Mouse (Mus musculus): ENCODE data around the gene Pkn3. TPM values are rescaled to one million over a fixed set of nuclear protein-coding genes. Genes with fewer than 3 reads are reported as not detected.
"Not testable (repeated sequence)": the region's sequence is repeated elsewhere in the genome, so short reads cannot be mapped to it uniquely, and the experiment has no call there.

Pkn3 gene
- polyA plus RNA-seq, 1 experiment from 2014 or later: 10.8 TPM

DNA sequence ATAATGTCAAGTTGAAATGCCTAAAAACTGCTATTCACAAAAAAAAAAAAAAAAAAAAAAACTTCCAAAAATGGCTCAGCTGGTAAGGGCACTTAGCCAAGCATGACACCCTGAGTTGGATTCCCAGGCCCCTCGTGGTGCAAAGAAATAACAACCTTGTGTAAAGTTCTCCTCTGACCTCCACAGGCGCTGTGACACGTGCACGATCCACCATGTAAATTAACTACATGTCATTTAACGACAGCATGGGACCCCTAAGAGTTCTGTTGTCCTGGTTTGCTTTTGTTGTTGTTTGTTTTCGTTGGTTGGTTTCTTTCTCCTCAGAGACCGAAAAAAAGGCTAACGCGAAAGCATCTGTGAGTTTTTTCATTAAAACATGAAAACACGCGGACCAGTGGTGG is 29.4 kb upstream of the Pkn3 start:
- ATAC-seq: no peak
- 56% methylated on average over 11 of the region's 11 CpGs for WGBS
- peak overlapping the region; percentile 64 for H3K4me2 ChIP-seq (ENCODE audit: low read depth, low read length)
- no peaks in the 10 kb centered on the region for H3K9me3 ChIP-seq (ENCODE audit: control insufficient read depth, low read length)
- H3K27me3 ChIP-seq (replicated peaks; ENCODE audit: control insufficient read depth, insufficient read depth, low read length): no peaks in the 10 kb centered on the region; the same call in 1 of the 2 replicates
- peak overlapping the region; percentile 76 for H3K9ac ChIP-seq (ENCODE audit: low read depth, low read length)
- no peaks in the 10 kb centered on the region for H3K36me3 ChIP-seq (ENCODE audit: control insufficient read depth, insufficient read depth, low read length)
- H3K4me1 ChIP-seq (ENCODE audit: control insufficient read depth, insufficient read depth, low read length): no peaks in the 10 kb centered on the region
- H3K4me3 ChIP-seq (ENCODE audit: low read length): peak overlapping the region; percentile 70
- peak overlapping the region; percentile 31 for H3K27ac ChIP-seq (ENCODE audit: low read length)

DNA sequence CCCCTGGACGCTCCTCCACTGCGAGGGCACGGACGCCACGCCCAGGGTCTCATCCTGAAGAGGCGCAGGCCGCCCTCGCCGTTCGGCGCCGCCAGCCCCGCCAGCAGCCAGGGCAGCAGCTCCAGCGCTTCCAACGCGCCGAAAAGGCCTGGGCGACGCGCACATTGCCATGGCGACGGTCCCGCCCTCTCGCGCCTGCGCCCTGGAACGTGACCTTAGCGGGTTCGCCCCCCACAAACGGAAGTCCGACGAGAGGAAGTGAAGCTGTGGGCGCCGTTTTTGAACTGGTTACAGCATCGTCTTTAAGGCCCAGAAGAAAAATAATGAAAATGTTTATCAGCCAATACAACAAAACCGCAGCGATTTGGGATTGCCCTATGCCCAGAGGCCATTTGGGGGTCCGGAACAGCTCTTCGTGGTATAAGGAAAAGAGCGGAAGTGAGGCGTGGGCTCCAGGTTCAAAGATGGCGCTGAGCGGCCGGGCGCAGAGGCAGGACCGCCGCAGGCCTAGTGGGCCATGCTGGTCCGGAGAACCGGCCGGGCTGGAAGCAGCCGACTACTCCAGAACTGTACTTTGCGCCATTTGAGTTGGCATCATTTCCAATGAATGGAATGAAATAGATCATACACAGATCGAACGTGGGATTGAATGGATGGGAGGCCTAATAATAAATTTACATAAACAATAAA is 28.6 kb upstream of the Pkn3 start, which contains the start of gene Wdr34:
Gene Wdr34 (minus strand): TSS at position 183 of the 690 bp plus-strand sequence.
- Histone ChIP-seq H3K36me3 (ENCODE audit: control insufficient read depth, insufficient read depth, low read length) (no peaks in the 10 kb centered on the region), H3K4me2 (ENCODE audit: low read depth, low read length) (peak within 1 kb of the TSS; percentile 64), H3K27me3 (replicated peaks; ENCODE audit: control insufficient read depth, insufficient read depth, low read length) (no peaks in the 10 kb centered on the region; the same call in 1 of the 2 replicates), H3K4me3 (ENCODE audit: low read length) (peak within 1 kb of the TSS; percentile 70), H3K9me3 (ENCODE audit: control insufficient read depth, low read length) (no peaks in the 10 kb centered on the region), H3K4me1 (ENCODE audit: control insufficient read depth, insufficient read depth, low read length) (no peaks in the 10 kb centered on the region), H3K9ac (ENCODE audit: low read depth, low read length) (peak within 1 kb of the TSS; percentile 76), H3K27ac (ENCODE audit: low read length) (peak within 1 kb of the TSS; percentile 94)
- under 1% methylated on average over 54 of the region's 54 CpGs for WGBS
- peak; percentile 97 for ATAC-seq

DNA sequence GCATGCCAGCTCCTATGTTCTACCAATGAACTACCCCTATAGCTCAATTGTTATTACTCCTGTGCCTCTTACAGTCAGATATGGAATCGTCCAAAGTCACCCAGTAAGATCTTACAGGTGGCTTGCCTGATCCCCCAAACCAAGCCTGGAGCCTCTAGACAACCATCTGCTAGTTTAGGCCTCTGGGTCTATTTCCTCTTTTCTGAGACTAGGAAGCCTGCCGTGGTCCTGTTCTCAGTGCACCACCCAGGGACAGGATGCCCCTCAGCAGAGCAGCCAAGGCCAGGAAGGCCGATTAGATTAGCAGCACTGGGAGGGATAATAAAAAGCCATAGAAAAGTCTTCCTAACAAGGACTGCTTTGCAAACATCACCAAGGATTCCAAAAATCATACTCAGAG is 27.7 kb upstream of the Pkn3 start:
- Histone ChIP-seq H3K4me1 (ENCODE audit: control insufficient read depth, insufficient read depth, low read length) (no peaks in the 10 kb centered on the region), H3K27ac (ENCODE audit: low read length) (no peak overlapping the region), H3K4me3 (ENCODE audit: low read length) (no peak overlapping the region), H3K27me3 (replicated peaks; ENCODE audit: control insufficient read depth, insufficient read depth, low read length) (no peaks in the 10 kb centered on the region; the same call in 1 of the 2 replicates), H3K36me3 (ENCODE audit: control insufficient read depth, insufficient read depth, low read length) (no peaks in the 10 kb centered on the region), H3K4me2 (ENCODE audit: low read depth, low read length) (no peak overlapping the region), H3K9ac (ENCODE audit: low read depth, low read length) (no peak overlapping the region), H3K9me3 (ENCODE audit: control insufficient read depth, low read length) (no peaks in the 10 kb centered on the region)
- no peak for ATAC-seq
- WGBS: 79% methylated on average over 3 of the region's 3 CpGs

DNA sequence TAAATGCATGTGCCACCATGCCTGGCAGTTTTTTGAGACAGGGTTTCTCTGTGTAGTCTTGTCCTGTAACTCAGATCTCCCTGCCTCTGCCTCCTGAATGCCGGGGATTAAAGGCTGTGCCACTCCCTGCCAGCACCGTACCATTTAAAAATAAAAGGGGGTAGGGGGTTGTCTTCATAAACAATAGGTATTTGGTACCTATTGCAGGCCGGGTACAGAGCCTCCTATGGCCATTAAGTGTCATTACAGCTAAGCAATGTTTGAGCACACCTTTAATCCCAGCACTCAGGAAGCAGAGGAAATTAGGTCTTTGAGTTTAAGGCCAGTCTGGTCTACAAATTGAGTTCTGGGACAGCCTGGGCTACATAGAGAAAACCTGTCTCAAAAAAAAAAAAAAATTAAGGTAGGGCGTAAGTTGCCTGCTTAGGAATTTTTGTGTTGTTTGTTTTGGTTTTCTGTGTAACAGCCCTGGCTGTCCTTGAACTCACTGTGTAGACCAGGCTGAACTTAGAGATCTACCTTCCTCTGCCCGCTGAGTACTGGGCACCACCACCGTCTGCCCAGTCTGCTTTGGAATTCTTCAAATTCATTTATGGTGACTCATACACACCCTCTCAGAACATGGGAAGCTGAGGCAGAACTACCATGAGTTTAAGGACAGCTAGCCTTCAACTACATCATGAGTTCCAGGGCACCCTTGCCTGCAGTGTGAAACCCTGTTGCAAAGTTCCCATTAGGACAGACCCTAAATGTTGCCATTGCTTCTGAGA is 25.3 kb upstream of the Pkn3 start:
- WGBS: 44% methylated on average over 6 of the region's 6 CpGs
- Histone ChIP-seq H3K36me3 (ENCODE audit: control insufficient read depth, insufficient read depth, low read length) (no peaks in the 10 kb centered on the region), H3K4me3 (ENCODE audit: low read length) (no peak overlapping the region), H3K27me3 (replicated peaks; ENCODE audit: control insufficient read depth, insufficient read depth, low read length) (no peaks in the 10 kb centered on the region; the same call in 1 of the 2 replicates), H3K27ac (ENCODE audit: low read length) (no peak overlapping the region), H3K4me1 (ENCODE audit: control insufficient read depth, insufficient read depth, low read length) (no peaks in the 10 kb centered on the region; the same call in 1 of the 2 replicates), H3K9ac (ENCODE audit: low read depth, low read length) (no peak overlapping the region), H3K4me2 (ENCODE audit: low read depth, low read length) (no peak overlapping the region), H3K9me3 (ENCODE audit: control insufficient read depth, low read length) (no peaks in the 10 kb centered on the region)
- ATAC-seq: no peak

DNA sequence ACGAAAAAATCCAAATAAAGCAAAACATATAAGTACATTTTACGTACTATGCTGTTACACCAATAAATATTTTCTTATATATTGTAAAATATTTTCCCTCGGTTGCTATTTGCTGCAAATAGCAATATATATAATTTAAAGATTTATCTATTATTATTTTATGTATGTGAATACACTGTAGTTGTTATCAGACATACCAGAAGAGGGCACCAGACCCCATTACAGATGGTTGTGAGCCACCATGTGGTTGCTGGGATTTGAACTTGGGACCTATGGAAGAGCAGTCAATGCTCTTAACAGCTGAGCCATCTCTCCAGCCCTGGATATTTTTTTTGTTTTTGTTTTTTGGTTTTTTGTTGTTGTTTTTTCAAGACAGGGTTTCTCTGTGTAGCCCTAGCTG is 22.2 kb upstream of the Pkn3 start:
- H3K27ac ChIP-seq (ENCODE audit: low read length); H3K9me3 ChIP-seq (ENCODE audit: control insufficient read depth, low read length); H3K27me3 ChIP-seq (replicated peaks; ENCODE audit: control insufficient read depth, insufficient read depth, low read length); H3K9ac ChIP-seq (ENCODE audit: low read depth, low read length); H3K4me1 ChIP-seq (ENCODE audit: control insufficient read depth, insufficient read depth, low read length); H3K4me3 ChIP-seq (ENCODE audit: low read length); H3K36me3 ChIP-seq (ENCODE audit: control insufficient read depth, insufficient read depth, low read length); H3K4me2 ChIP-seq (ENCODE audit: low read depth, low read length); ATAC-seq: not testable (repeated sequence)
- 95% methylated on average over 3 of the region's 3 CpGs for WGBS

DNA sequence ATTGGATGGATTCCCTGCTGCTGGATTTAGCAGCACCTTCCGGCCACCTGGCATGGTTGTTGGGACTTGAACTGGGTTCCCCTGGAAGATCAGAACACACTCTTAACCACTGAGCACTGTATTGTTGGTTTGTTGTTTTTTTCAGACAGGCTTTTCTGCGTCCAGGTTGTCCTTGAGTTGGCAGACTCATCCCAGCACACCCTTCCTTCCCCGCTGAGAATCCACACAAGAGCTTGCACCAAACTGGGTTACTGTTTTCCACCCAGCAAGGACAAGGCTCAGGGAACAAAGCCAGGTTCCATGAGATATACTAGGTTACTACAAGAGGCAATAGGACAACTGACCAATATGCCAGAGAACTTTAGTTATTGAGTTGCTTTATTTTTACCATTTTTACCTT is 20.7 kb upstream of the Pkn3 start:
- no peak overlapping the region for H3K4me2 ChIP-seq (ENCODE audit: low read depth, low read length)
- no peak overlapping the region for H3K9ac ChIP-seq (ENCODE audit: low read depth, low read length)
- no peak overlapping the region for H3K27ac ChIP-seq (ENCODE audit: low read length)
- ATAC-seq: no peak
- H3K9me3 ChIP-seq (ENCODE audit: control insufficient read depth, low read length): no peaks in the 10 kb centered on the region
- H3K4me1 ChIP-seq (ENCODE audit: control insufficient read depth, insufficient read depth, low read length): no peaks in the 10 kb centered on the region; the same call in 1 of the 2 replicates
- 79% methylated on average over 3 of the region's 3 CpGs for WGBS
- no peaks in the 10 kb centered on the region; the same call in 1 of the 2 replicates for H3K27me3 ChIP-seq (replicated peaks; ENCODE audit: control insufficient read depth, insufficient read depth, low read length)
- H3K4me3 ChIP-seq (ENCODE audit: low read length): no peak overlapping the region
- no peaks in the 10 kb centered on the region for H3K36me3 ChIP-seq (ENCODE audit: control insufficient read depth, insufficient read depth, low read length)

DNA sequence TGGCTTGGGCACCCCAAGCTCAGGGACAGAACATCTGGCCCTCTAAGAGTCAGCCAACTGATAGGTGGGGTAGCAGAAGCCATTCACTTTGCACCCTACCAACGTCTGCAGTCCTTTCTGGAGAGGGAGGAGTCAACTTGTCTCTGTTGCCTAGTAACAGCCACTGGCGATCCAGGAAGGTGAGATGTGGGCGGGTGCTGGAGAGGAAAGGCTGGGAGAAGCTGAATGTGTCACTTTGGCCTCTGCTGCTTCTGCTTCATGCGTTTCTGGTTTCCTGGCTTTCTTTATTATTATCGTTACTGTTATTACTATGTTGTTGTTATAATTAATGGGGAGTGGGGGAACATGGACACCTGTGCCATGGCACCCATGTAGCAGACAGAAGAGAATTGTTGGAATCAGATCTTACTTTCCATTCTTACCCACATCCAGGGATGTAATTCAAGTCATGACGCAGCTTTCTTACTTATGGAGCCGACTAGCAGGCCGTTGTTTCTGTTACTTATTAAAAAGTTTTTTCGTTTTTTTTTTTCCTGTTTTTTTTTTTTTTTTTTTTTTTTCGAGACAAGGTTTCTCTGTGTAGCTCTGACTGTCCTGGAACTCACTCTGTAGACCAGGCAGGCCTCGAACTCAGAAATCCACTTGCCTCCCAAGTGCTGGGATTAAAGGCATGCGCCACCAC is 20.1 kb upstream of the Pkn3 start, which contains the start of gene Set:
Gene Set (plus strand): TSS at position 156 of the 682 bp plus-strand sequence.
- H3K9me3 ChIP-seq (ENCODE audit: control insufficient read depth, low read length): no peaks in the 10 kb centered on the region
- WGBS: 43% methylated on average over 12 of the region's 12 CpGs
- no peaks in the 10 kb centered on the region for H3K27me3 ChIP-seq (replicated peaks; ENCODE audit: control insufficient read depth, insufficient read depth, low read length)
- H3K36me3 ChIP-seq (ENCODE audit: control insufficient read depth, insufficient read depth, low read length): no peaks in the 10 kb centered on the region
- H3K27ac ChIP-seq (ENCODE audit: low read length): no peak within 1 kb of the TSS
- no peaks in the 10 kb centered on the region; the same call in 1 of the 2 replicates for H3K4me1 ChIP-seq (ENCODE audit: control insufficient read depth, insufficient read depth, low read length)
- H3K4me2 ChIP-seq (ENCODE audit: low read depth, low read length): no peak within 1 kb of the TSS
- 0 out of 2 replicates have a peak, but pooled peaks have one; percentile 18 for ATAC-seq
- H3K9ac ChIP-seq (ENCODE audit: low read depth, low read length): no peak within 1 kb of the TSS
- no peak within 1 kb of the TSS for H3K4me3 ChIP-seq (ENCODE audit: low read length)

DNA sequence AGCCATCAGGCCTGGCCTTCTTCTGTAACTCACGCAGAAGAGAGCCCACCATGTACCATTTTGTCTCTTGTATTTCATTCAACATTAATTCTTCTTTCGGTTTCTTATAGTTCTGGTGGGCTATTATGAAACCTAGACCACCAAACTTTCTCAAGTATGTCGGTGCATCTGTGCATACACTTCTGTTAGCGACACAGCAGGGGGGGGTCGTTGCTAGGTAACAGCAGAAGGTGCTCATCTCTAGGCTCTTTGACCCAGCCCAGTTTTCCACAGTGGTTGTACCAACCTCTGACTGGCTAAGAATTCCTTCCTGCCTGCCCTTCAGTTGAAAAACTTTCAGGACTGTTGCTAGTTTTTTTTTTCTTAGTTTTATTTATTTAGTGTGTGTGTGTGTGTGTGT is 19.1 kb upstream of the Pkn3 start:
- 56% methylated on average over 5 of the region's 5 CpGs for WGBS
- H3K4me1 ChIP-seq (ENCODE audit: control insufficient read depth, insufficient read depth, low read length): peaks cover 2% of the 10 kb centered on the region; the same call in 1 of the 2 replicates
- H3K27ac ChIP-seq (ENCODE audit: low read length): no peak overlapping the region
- H3K9me3 ChIP-seq (ENCODE audit: control insufficient read depth, low read length): no peaks in the 10 kb centered on the region
- H3K4me3 ChIP-seq (ENCODE audit: low read length): no peak overlapping the region
- H3K4me2 ChIP-seq (ENCODE audit: low read depth, low read length): no peak overlapping the region
- no peaks in the 10 kb centered on the region for H3K27me3 ChIP-seq (replicated peaks; ENCODE audit: control insufficient read depth, insufficient read depth, low read length)
- ATAC-seq: no peak
- no peaks in the 10 kb centered on the region for H3K36me3 ChIP-seq (ENCODE audit: control insufficient read depth, insufficient read depth, low read length)
- no peak overlapping the region for H3K9ac ChIP-seq (ENCODE audit: low read depth, low read length)

All from intestine, embryonic 16.5 days (tissue).